Mouse (Mus musculus): ENCODE results near the gene Gapdhs.
"Not testable (repeated sequence)": the region's sequence is repeated elsewhere in the genome, so short reads cannot be mapped to it uniquely, and the experiment has no call there.

Gapdhs gene

DNA sequence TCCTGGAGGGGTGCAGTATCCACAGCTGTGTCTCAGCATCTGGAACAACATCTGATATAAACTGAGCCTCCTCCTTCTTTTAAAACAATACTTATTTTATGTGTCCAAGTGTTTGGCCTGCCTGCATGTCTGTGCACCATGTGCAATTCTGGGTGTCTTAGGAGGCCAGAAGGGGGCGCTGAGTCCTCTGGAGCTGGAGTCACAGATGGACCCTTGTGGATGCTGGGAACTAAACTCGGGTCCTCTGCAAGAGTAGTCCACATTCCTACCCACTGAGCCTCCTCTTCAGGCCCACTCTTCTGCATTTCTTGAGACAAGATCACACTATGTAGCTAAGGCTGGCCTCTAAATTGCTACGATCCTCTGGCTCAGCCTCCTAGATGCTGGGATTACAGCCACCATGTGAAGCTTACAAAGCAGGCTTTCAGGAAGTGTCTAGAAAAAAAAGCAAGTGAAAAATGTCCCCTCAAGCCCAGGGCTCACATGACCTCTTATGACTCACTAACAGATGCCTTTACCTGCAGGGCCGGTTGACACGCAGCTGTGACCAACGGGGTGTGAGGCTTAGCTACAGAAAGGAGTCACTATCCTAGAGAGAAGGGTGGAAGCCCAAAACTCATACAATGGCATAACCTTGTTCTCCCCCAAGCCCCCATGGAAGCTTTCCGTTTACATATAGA is 4.2 kb upstream of the Gapdhs start:
- in situ Hi-C loops (cut with MboI; ENCODE audit: low sequenced_read_pairs): no loop called here

DNA sequence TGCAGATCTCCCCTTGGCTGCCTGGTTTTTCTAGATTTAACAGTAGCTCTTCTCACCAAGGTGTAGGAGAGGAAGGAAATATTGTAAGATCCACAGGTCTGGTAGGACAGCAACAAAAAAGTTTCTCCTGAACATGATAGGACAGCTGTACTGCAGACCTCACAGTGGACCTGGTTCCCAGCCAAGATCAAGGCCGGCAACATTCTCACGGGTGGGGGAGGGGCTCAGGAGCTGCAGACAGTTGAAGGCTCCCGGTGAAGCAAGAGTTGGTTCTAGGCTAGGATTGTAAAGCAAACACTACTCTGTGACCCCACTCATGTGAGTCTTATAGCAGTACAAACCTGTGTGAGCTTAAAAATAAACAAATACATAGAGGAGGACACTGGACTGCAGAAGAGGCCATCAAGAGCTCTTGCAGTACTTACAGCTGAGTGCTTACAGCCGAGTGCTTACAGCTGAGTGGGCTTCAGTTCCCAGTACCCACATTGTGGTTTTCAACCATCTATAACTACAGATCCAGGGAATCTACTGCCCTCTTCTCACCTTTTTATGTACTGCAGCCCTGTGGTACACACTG is 629 bp upstream of the Gapdhs start:
- in situ Hi-C loops (cut with MboI; ENCODE audit: low sequenced_read_pairs): no loop called here

DNA sequence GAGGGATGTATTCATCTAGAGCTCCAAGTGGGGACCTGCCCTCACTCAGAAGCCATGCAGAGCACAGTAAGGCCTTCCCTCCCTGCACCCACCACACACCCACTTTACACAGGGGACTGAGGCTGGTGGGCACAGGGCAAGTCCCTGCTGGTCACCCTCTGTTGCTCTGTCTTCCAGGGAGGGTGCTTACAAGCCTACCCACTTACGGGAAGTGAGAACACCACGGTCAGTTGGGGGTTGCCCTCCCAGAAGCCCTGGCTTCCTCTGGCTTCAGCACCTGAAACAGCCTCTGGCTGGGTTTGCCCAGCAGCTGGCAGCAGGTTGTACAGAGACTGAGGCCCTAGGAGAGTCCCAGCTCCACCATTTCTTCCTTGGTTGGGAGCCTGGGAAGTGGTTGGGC is 911 bp downstream of the Gapdhs start:
- in situ Hi-C loops (cut with MboI; ENCODE audit: low sequenced_read_pairs): not testable (repeated sequence)

DNA sequence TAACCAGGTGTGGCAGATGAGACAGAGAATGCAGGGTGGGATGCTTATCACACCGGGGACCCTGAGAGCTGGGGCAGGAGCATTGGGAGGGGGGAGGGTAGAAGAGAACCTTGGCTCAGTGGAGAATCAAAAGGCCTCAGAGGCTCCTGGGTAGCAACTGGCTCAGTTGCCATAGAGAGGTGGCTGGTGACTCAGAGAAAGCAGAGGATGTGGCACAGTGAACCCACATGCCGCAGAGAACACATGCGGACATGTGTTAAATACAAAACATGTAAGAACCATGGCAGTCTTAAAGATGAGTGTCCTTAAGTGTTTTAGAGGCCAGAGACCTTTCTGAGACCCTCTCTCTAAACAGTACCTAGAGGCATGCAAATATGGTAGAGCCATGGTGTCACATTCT is 7.3 kb downstream of the Gapdhs start:
- in situ Hi-C loops (cut with MboI; ENCODE audit: low sequenced_read_pairs): no loop called here

DNA sequence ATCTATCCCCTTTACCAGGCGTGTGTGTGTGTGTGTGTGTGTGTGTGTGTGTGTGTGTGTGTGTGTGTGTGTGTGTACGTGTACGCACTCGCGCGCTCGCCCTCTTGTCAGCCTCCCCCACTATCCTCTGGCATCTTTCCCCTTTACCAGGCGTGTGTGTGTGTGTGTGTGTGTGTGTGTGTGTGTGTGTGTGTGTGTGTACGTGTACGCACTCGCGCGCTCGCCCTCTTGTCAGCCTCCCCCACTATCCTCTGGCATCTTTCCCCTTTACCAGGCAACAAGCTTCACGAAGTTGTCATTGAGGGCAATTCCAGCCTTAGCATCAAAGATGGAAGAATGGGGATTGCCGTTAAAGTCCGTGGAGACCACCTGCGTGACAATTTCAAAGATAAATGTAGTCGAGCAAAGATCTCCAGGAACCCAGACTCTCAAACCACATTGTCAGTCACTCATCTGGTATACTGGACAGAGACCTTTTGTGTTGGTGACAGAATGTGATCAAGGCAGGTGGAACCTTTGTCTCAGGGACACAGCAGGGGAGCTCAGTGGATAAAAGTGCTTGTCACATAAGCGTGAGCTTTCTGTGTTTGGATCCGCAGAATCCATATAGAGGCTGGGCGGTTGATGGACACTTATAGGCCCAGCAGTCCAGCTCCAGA is 13.3 kb downstream of the Gapdhs start:
- in situ Hi-C loops (cut with MboI; ENCODE audit: low sequenced_read_pairs): not testable (repeated sequence)

DNA sequence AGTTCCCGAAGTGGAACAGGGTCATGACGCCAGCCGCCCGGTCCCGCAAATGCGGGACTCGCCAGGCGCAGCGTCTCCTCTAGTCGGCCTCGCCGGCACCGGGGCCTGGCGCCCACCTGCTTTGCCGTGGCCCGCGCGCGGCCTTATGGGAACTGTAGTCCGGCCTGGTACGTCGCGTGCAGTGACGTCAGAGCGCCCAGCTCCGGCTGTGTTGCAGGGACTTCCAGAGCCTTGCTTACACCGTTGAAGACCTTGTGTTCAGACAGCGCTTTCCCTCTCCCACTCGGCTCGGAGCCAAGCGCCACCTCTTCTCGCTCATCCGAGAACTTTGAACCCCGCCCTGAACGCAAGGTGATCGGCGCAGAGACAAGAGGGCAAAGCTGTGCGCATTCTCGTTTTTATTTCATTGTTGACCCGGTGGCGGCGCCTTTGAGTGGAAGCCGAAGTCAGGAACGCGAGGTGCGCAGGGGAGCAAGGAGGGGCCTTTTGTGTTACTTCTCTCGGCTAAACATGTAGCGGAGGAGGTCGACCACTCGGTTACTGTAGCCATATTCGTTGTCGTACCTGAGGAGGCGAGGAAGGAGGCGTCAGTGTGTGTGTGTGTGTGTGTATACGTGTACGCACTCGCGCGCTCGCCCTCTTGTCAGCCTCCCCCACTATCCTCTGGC is 14.0 kb downstream of the Gapdhs start, which contains the start of gene Tmem147:
Gene Tmem147, minus strand, starts transcription at position 145 of the 668 bp plus-strand sequence.
- in situ Hi-C loops (cut with MboI; ENCODE audit: low sequenced_read_pairs): no loop called here

DNA sequence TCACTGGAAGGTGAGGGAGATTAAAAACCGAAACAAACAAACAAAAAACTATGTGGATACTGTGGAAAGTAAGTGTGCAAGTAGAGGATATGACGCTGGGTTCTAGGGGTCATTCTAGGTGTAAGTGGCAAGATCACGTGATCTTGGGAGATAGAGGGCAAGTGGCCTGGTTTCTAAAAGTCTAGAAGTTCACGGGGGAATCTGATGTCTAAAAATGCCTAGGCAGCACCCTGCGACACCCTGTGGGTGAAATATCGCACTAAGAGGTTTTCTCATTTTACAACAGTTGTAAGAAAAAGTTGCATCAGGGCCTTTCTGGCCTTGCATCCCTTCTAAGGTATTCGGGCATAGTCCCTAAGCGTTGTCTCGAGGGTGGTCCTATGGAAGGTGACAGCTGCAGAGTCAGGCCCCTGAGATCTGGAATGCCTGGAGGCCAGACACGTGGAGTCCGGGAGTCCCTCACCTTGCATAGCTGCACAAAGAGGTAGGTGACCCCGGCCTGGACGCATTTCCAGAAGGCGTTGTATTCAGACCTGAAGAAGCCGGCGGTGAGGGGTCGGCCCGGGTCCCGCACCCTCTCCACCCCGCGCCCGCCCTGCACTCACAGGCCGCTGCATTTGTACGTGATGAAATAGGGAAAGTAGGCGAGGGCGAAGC is 14.6 kb downstream of the Gapdhs start:
- in situ Hi-C loops (cut with MboI; ENCODE audit: low sequenced_read_pairs): no loop called here

DNA sequence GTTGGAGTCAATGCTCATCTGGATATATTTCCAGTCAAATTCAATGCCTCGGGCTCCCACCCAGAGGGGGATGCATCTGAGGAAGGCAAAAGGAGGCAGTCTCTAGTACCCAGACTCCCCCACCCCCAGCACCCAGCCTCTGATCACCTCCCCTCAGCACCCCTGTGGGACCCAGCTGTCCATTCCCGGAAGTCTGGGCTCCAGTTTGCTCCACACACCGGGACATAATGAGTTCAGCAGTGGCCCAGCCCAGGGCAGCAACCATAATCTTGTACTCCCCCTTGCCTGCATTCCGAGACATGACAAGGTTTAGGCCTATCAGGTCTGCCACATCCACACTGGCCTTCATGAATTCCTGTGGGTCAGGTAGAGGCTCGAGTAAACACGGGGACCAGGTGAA is 15.3 kb downstream of the Gapdhs start:
- in situ Hi-C loops (cut with MboI; ENCODE audit: low sequenced_read_pairs): no loop called here

DNA sequence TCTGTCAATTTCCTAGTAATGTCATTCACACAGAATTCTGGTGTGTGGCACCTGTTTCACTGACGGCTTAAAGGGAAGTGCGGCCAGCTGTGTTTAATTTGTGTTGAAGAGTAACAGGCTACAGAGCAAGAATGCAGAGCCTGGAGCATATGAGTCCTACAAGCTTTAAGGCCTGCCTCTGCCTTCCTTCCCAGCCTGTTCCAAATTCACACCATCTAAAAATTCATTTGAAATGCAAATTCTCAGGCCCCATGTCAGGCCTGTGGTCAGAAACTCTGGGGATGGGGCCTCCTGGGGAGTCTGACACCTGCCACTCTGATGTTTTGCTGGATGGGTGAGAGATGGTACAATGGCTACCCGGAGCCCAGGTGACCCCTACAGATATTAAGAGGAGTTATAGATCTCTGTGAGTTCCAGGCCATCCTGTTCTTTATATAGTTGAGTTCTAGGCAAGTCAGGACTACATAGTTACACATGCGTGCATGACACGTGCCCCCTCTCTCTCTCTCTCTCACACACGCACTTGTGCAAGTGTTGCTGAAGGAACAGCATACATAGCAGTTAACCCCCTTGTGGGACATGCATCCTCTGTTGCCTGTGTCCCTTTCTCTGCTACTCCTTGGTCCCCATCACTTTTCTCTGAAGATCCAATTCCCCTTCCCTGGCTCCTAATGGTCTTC is 20.1 kb downstream of the Gapdhs start:
- in situ Hi-C loops (cut with MboI; ENCODE audit: low sequenced_read_pairs): no loop called here

DNA sequence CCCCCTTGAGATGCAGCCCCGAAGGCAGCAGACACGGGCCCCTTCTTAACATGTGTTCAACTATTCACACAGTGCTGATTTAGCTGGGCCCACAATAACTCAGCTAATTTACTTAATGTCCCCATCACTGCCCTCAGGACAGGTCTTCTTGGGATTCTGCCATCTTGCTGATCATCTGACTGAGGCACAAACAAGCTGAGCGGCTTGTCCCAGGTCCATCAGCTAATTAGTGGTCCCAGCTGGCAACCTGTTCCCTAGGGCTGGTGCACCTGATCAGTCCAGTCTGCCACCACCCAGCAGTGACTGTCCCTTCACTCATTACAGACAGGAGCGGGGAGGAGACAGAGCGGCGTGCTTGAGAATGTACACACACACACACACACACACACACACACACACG is 22.2 kb downstream of the Gapdhs start:
- in situ Hi-C loops (cut with MboI; ENCODE audit: low sequenced_read_pairs): no loop called here

DNA sequence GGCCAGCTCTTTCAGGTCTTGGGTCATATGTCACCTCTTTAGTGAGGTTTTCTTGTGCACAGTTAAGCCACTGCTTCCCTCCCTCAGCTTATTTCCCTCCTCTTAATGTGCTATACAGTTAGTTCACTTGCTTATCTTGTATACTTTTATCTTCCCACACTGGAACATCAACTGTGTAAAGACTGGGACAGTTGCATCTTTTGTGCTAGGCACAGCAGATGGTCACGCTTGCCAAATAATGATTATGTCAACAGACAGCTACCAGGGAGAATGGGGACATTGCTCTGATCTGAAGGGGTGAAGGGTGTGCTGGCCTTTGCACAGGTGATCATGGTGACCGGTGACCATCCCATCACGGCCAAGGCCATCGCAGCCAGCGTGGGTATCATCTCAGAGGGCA is 23.8 kb downstream of the Gapdhs start:
- in situ Hi-C loops (cut with MboI; ENCODE audit: low sequenced_read_pairs): no loop called here

DNA sequence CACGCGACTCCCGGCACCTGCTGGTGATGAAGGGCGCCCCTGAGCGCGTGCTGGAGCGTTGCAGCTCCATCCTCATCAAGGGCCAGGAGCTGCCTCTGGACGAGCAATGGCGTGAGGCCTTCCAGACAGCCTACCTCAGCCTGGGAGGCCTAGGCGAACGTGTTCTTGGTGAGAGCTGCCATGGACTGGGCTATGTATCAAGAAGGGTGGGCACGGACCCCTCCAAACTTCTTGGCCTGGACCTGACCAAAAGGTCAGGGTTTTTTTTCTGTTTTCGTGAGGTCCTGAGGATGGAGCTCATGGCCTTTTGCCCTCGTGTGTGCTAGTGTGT is 25.8 kb downstream of the Gapdhs start:
- in situ Hi-C loops (cut with MboI; ENCODE audit: low sequenced_read_pairs): no loop called here

DNA sequence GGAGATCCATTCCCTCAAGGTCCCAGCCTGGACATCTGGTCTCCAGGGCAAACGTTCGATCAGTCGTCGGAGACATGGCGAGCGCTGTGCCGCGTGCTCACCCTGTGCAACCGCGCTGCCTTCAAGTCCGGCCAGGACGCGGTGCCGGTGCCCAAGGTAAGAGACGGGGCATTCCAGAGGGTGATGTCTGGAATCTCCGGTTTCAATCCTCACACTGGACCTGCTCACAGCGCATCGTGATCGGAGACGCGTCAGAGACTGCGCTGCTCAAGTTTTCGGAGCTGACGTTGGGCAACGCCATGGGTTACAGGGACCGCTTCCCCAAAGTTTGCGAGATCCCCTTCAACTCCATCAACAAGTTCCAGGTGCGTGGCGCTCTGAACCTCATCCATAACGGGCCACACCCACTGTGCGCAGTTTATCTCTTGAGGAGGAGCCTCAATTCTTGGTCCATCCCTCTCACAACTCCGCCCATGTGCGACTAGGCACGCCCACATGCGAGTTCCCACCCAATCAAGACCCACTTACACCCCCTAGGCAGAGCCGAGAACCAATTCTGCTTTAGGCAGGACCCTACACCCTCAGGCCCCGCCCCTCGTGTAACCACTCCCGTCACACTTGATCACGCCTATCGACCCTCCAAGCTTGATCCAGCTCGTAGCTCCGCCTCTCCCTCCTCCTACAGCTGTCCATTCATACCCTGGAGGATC is 26.3 kb downstream of the Gapdhs start:
- in situ Hi-C loops (cut with MboI; ENCODE audit: low sequenced_read_pairs): no loop called here

DNA sequence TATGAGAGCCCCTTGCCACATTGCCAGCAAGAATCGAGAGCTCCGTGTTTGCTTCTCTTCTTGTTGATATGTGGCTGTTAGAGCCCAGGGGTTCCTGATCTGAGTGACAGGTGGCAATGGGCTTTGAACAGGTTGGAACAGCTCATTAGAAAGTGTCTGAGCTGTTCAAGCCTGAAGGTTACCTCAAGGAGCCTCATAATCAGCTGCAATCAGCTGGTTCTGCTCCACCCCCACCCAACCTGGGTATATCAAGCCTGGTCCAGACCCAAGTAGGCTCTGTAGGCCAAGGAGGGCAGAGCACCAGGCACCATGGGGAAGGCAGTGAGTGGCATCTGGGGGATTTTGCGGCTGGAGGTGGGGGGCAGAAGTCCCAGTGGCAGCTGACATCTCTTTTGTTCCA is 31.5 kb downstream of the Gapdhs start, which contains the start of gene Atp4a:
Gene Atp4a, plus strand, starts transcription at position 268 of the 400 bp plus-strand sequence.
- in situ Hi-C loops (cut with MboI; ENCODE audit: low sequenced_read_pairs): no loop called here

DNA sequence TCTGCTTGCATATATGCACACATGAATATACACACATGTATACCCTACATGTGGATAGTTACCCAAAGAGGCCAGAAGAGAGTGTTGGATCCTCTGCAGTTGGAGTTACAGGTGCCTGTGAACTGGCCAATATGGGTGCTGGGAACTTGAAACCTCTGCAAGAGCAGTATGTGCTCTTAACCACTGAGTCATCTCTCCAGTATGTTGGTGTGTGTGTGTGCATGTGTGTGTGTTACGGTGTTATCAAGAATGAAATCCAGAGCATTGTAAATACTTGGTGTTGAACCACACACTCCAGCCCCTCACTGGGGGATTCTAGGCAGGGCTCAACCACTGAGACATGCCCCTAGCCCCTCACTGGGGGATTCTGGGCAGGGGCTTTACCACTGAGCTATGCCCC is 36.0 kb downstream of the Gapdhs start:
- in situ Hi-C loops (cut with MboI; ENCODE audit: low sequenced_read_pairs): no loop called here

DNA sequence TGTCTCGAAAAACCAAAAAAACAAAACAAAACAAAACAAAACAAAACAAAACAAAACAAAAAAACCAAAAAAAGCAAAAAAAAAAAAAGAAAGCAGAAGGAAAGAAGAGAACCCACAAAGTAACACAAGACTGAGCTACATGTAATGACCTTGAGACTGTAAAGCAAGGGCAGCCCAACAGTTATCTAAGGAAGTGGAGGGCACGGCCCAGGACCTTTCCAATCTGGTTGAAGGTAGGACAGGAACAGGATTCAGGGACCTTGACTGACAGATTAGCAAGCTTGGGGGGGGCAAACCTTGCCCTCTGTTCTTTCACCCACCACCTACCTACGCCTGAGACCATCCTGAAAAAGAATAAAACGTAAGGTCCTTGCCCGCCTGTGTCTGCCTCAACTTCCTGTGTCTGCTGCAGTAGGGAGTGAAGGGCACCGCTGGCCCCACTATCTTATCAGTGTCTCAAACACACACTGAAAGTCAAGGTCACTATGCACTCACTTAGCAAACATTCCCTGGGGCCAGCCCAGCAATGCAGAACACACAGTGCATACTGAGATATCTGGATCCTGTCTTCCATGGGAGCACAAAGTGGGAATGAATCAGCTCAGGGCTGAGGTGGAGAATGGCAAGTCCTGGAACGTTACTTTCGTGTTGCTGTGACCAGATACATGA is 37.1 kb downstream of the Gapdhs start:
- in situ Hi-C loops (cut with MboI; ENCODE audit: low sequenced_read_pairs): no loop called here

DNA sequence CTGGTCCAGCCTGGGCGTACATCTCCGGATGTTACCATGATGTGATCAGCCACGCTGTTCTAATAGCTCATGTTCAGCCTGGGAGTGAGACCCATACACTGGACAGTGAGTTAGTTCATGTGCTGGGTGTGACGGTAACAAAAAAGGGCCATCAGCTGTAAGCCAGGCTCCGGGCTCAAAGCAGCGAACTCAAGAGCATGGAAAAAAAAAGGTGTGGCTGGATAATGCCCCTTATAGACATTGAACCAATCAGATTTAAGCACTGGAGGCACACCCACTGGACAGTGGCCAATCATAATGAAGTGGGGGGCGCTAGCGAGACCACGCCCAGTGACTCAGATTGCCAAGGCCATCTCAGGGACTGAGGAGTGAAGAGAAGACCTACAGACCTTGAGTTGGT is 44.9 kb downstream of the Gapdhs start, which contains the start of gene 2200002J24Rik:
Gene 2200002J24Rik, plus strand, starts transcription at position 338 of the 400 bp plus-strand sequence.
- in situ Hi-C loops (cut with MboI; ENCODE audit: low sequenced_read_pairs): no loop called here

DNA sequence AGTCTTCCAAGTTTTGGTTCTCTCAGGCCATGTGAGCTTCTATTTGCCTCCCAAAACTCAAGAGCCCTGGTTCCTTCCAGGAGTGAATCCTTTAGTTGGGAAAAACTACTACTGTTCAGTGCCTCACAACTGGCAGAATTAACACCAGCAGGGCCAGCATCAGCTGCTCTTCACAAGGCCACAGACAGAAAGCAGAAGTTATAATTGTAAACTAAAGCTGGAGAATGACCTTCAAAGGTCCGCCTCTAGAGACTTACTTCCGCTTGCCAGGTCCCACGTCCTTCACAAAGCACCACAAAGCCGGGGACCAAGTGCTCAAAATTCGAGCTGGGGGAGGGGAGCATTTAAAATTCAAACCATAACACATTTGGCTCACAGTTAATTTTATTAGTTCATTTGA is 45.4 kb downstream of the Gapdhs start:
- in situ Hi-C loops (cut with MboI; ENCODE audit: low sequenced_read_pairs): no loop called here

DNA sequence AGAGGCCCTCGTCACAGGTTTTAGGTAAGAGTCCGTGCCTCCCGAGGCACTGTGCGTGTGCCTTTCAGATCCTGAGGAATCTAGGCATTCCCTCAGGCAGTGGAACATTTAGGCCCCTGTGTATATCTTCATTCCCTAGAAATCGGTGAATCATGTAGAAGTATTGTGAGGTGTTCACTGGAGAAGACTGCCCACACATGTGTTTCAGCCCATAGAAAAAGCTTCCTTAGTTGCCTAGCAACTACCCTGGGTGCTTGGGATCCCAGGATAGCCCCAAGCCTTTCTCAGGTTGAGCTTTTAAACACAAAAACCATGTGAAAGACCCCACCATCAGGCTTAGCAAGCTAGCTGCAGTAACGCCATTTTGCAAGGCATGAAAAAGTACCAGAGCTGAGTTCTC is 55.2 kb downstream of the Gapdhs start:
- in situ Hi-C loops (cut with MboI; ENCODE audit: low sequenced_read_pairs): no loop called here

DNA sequence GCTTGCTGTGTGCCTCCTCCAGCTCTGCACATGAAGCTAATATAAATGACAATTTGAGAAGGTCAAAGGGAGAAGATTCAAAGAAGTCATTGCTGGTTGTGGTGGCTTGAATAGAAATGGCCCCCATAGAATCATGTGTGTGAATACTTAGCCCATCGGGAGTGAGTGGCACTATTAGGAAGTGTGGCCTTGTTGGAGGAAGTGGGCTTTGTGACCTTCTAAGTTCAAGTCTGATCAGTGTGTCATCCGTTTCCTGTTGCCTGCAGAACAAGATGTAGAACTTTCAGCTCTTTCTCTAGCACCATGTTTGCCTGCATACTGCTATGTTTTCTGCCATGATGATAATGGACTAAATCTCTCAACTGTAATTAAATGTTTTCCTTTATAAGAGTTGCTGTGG is 60.1 kb downstream of the Gapdhs start:
- in situ Hi-C loops (cut with MboI; ENCODE audit: low sequenced_read_pairs): no loop called here

Data from CH12F3 (cell line).